Mouse (Mus musculus) megakaryocyte-erythroid progenitor cell, adult 5 weeks (primary cell): Measurements from ENCODE around the gene Gm16405. TPM values are rescaled to one million over a fixed set of nuclear protein-coding genes. Genes with fewer than 3 reads are reported as not detected.

Experiments used
- polyA plus RNA-seq: library from polyadenylated mRNA; stranded (reverse); fragments of >175 nt; gene quantifications from 2 replicates; pipeline ENCODE4 v1.2.3, GENCODE M21; 2012

Gm16405 gene
- not detected in 2 replicates for polyA plus RNA-seq

DNA sequence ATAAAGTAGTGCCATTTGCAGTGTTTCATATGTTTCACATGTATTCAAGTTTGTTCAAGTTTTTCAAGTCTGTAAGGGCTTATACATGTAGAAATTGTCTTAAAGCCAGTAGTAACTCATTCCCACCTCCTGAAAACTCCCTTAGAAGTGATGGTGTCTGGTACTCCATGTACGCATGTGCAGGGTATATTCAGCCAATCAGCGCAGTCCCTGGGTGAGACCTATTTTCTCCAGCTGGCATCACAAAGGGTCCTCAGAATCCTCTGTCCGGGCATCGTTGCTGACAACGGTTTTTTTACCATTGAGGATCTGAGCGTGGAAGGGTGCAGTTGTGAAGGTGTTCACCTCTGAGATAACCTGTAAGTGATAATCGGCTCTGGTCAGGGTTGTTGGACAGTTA is at the start of gene Gm16405:
TSS of gene Gm16405 (plus strand) at position 301 of the 400 bp plus-strand sequence.

Other genes with a start within 250 kb of the Gm16405 start
- gene Gm16430, start 91.0 kb downstream of the Gm16405 start, polyA plus RNA-seq = not detected in 2 replicates